Comparison of ENCODE assay signal across 20 mouse cellular contexts in the genomic region with DNA sequence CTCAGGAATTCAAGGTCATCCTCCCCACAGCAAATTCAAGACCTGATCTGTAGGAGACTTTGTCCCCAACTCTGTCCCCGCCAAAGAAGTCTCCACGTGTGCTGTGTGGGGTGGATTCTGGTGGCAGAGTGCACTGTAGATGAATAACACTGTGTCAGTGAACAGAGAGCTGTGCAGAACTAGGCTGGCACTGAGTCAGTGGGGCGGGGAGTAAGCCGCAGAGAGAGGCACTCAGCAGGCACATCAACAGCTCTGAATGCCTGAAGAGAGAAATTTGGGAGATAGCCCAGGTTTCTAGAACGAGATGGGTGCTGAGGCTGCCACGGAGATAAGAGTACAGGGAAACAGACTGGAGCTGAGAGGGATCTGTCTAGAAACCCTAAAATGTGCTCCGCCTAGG. TPM values are rescaled to one million over a fixed set of nuclear protein-coding genes. Genes with fewer than 3 reads are reported as not detected.
DNase-seq lines count a peak whose midpoint lies in the region; ATAC-seq and TF ChIP-seq lines count a peak whose summit lies in the region.
"Had no signal": no experiment of that assay in that cellular context is flagged by ENCODE, and none has a peak within 500 bp of the region (broad histone marks: within the 10 kb centered on the region; RNA-seq: fewer than 3 reads in every experiment).

No protein-coding gene starts in this region.

- WGBS in intestine, postnatal 0 days, result 59% methylated on average over 7 of the region's 7 CpGs

- H3K4me2 ChIP-seq in intestine, postnatal 0 days (replicated peaks; ENCODE audit: low read depth), result no peak overlapping the region

- no peaks in the 10 kb centered on the region for H3K27me3 ChIP-seq in MEL (ENCODE audit: control insufficient read depth in 1 of 2, insufficient read depth in 2 of 2, low read length in 2 of 2)
- no peaks in the 10 kb centered on the region for H3K27me3 ChIP-seq in intestine, postnatal 0 days (replicated peaks; ENCODE audit: control insufficient read depth, insufficient read depth, low read length)
- H3K27me3 ChIP-seq: heart, embryonic 13.5 days had no signal

- peaks cover 18% of the 10 kb centered on the region for H3K79me2 ChIP-seq in MEL (ENCODE audit: control insufficient read depth, insufficient read depth, low read length, poor library complexity)

- no peak overlapping the region for H3K4me3 ChIP-seq in gastrocnemius, adult 2 months
- H3K4me3 ChIP-seq in MEL (ENCODE audit: control insufficient read depth in 1 of 2, insufficient read depth in 1 of 2, low read depth in 2 of 2, low read length in 2 of 2), result peak overlapping the region in 1 of 2 experiments; percentile 0; a peak in 1 of 4 replicates
- H3K4me3 ChIP-seq in brown adipose tissue, adult 24 weeks (ENCODE audit: insufficient read depth, low read depth, low read length), result no peak overlapping the region
- H3K4me3 ChIP-seq in intestine, postnatal 0 days (ENCODE audit: low read depth, low read length), result no peak overlapping the region
- H3K4me3 ChIP-seq: heart, embryonic 13.5 days; midbrain, embryonic 12.5 days had no signal

- intact Hi-C loops in gastrocnemius, adult 2 months (cut with DNase I), result no loop called here

- TF ChIP-seq POLR2A in MEL (IDR thresholded peaks at IDR 0.05; ENCODE audit: control insufficient read depth in 1 of 2, insufficient read depth in 1 of 2, low read depth in 1 of 2, low read length in 2 of 2, poor library complexity in 1 of 2), result no peak

- peak overlapping the region; percentile 97 for H3K27ac ChIP-seq in gastrocnemius, adult 2 months
- 0 out of 2 replicates have a peak overlapping the region, but pooled peaks have one; percentile 2 for H3K27ac ChIP-seq in MEL (ENCODE audit: control insufficient read depth, low read depth, low read length)
- H3K27ac ChIP-seq in brown adipose tissue, adult 24 weeks (replicated peaks; ENCODE audit: low read depth, low read length), result peak overlapping the region; percentile 96
- H3K27ac ChIP-seq in intestine, postnatal 0 days (ENCODE audit: low read depth, low read length), result no peak overlapping the region
- H3K27ac ChIP-seq: midbrain, embryonic 12.5 days; neural tube, embryonic 13.5 days had no signal

- TF ChIP-seq RAD21 in MEL (IDR thresholded peaks at IDR 0.05; ENCODE audit: low read depth, low read length), result no peak

- no peaks in the 10 kb centered on the region for H3K9me3 ChIP-seq in MEL (replicated peaks; ENCODE audit: insufficient read depth, low read length)
- no peaks in the 10 kb centered on the region for H3K9me3 ChIP-seq in intestine, postnatal 0 days (ENCODE audit: control insufficient read depth)
- H3K9me3 ChIP-seq: heart, embryonic 13.5 days; midbrain, embryonic 12.5 days; neural tube, embryonic 13.5 days had no signal

- H3K9ac ChIP-seq in MEL (ENCODE audit: control insufficient read depth, low read depth, low read length, poor library complexity, severe bottlenecking), result no peak overlapping the region; the same call in 1 of the 2 replicates
- H3K9ac ChIP-seq in intestine, postnatal 0 days (ENCODE audit: low read depth, low read length), result no peak overlapping the region
- H3K9ac ChIP-seq: forebrain, postnatal 0 days had no signal

- peaks cover 0 to 5% of the 10 kb centered on the region in 2 experiments; a peak in 2 of 4 replicates for H3K36me3 ChIP-seq in MEL (ENCODE audit: control insufficient read depth in 1 of 2, insufficient read depth in 2 of 2, low read length in 2 of 2)
- H3K36me3 ChIP-seq in intestine, postnatal 0 days (ENCODE audit: control insufficient read depth, insufficient read depth), result peaks cover 21% of the 10 kb centered on the region

- ATAC-seq in intestine, postnatal 0 days, result no peak
- ATAC-seq: CD4-positive, CD25-positive, alpha-beta regulatory T cell, adult 4 months; forebrain, postnatal 0 days; hindbrain, embryonic 16.5 days had no signal

- H3K4me1 ChIP-seq in MEL (ENCODE audit: control insufficient read depth in 1 of 2, insufficient read depth in 2 of 2, low read length in 2 of 2), result peaks cover 0 to 31% of the 10 kb centered on the region in 2 experiments
- no peaks in the 10 kb centered on the region; the same call in 1 of the 2 replicates for H3K4me1 ChIP-seq in brown adipose tissue, adult 24 weeks (ENCODE audit: control insufficient read depth, insufficient read depth, insufficient read length, low read length)
- H3K4me1 ChIP-seq in intestine, postnatal 0 days (replicated peaks; ENCODE audit: control insufficient read depth, insufficient read depth, low read length), result peaks cover 4% of the 10 kb centered on the region; the same call in 1 of the 2 replicates

- TF ChIP-seq CTCF in gastrocnemius, adult 2 months (IDR thresholded peaks at IDR 0.05), result no peak
- no peak for TF ChIP-seq CTCF in MEL (IDR thresholded peaks at IDR 0.05 in 2 of 3, conservative IDR thresholded peaks at IDR 0.05 in 1 of 3; ENCODE audit: control insufficient read depth in 1 of 3, insufficient read depth in 1 of 3, low read depth in 2 of 3, low read length in 3 of 3, poor library complexity in 1 of 3, severe bottlenecking in 1 of 3)
- no peak for TF ChIP-seq CTCF in intestine, postnatal 0 days (IDR thresholded peaks at IDR 0.05; ENCODE audit: low read depth)

- TF ChIP-seq EP300 in MEL (IDR thresholded peaks at IDR 0.05; ENCODE audit: low read depth in 1 of 2, low read length in 2 of 2), result no peak

- DNase-seq in gastrocnemius, adult 2 months, result no peak
- DNase-seq in gastrocnemius, adult 8-10 months (ENCODE audit: low spot score in 2 of 2), result no peak
- peak; percentile 59 to 75 for DNase-seq in layer of hippocampus, adult 18-20 months (ENCODE audit: low spot score in 2 of 2)
- no peak for DNase-seq in layer of hippocampus, postnatal 10 days (ENCODE audit: low spot score in 2 of 2)
- peak; percentile 64 for DNase-seq in MEL (ENCODE audit: low read depth, low spot score)
- no peak for DNase-seq in ovary, postnatal 14 days (ENCODE audit: low spot score)
- DNase-seq: adrenal gland, postnatal 10 days; cerebellum, adult 8-10 months; forebrain, postnatal 0 days; lung, postnatal 14 days had no signal

TF ChIP-seq in MEL, 35 proteins besides CTCF, POLR2A, EP300 and RAD21:
- TF ChIP-seq MXI1 (IDR thresholded peaks at IDR 0.05; ENCODE audit: low read depth, low read length) (peak; percentile 51), ZC3H11A (IDR thresholded peaks at IDR 0.05; ENCODE audit: low read depth, low read length) (no peak)

RNA-seq across cellular contexts. Expression of gene Ccdc85b, which starts 1.3 kb away (rescaled TPM):
- 1 to 10 TPM; 3.9 to 7.2 TPM for total RNA-seq in gastrocnemius, adult 2 months (2021)
- 1 to 10 TPM; 5.5 to 8.1 (median 6.3) TPM for total RNA-seq in gastrocnemius, adult 8-10 months (2022)
- total RNA-seq in layer of hippocampus, adult 18-20 months (2021), result 10 to 100 TPM; 36.5 to 37.0 TPM
- 10 to 100 TPM; 26.4 to 32.9 TPM for total RNA-seq in layer of hippocampus, postnatal 10 days (2021)
- total RNA-seq in MEL (2012; rRNA removed), result 3.6 and 4.1 TPM in 2 replicates
- 1 to 10 TPM in 1 of 2 experiments, not detected in 1; 7.6 TPM for polyA plus RNA-seq in MEL (2012; ENCODE audit: insufficient read depth in 1 of 2, insufficient read length in 2 of 2, low read depth in 1 of 2, low replicate concordance in 2 of 2, missing spikeins in 1 of 2)
- 2.2 and 6.5 TPM in 2 replicates for polyA plus RNA-seq in brown adipose tissue, adult 24 weeks (2012; ENCODE audit: insufficient read depth, insufficient read length, missing spikeins)
- polyA plus RNA-seq in intestine, postnatal 0 days (2015; fragmentation: Nextera tagmentation; extraction: Ambion mirVana), result 7.3 and 7.5 TPM in 2 replicates

RNA-seq across cellular contexts. Expression of gene Fibp, which starts 1.4 kb away (rescaled TPM):
- 10 to 100 TPM; 33.9 to 35.8 TPM for total RNA-seq in gastrocnemius, adult 2 months (2021)
- 10 to 100 TPM; 29.2 to 35.1 (median 32.8) TPM for total RNA-seq in gastrocnemius, adult 8-10 months (2022)
- total RNA-seq in layer of hippocampus, adult 18-20 months (2021), result 10 to 100 TPM; 95.7 to 97.4 TPM
- 100 to 1,000 TPM in 1 of 2 experiments, 10 to 100 TPM in 1; 83.7 to 108 TPM for total RNA-seq in layer of hippocampus, postnatal 10 days (2021)
- 21.9 and 28.3 TPM in 2 replicates for total RNA-seq in MEL (2012; rRNA removed)
- 10 to 100 TPM in 1 of 2 experiments, not detected in 1; 63.5 TPM for polyA plus RNA-seq in MEL (2012; ENCODE audit: insufficient read depth in 1 of 2, insufficient read length in 2 of 2, low read depth in 1 of 2, low replicate concordance in 2 of 2, missing spikeins in 1 of 2)
- polyA plus RNA-seq in brown adipose tissue, adult 24 weeks (2012; ENCODE audit: insufficient read depth, insufficient read length, missing spikeins), result 34.8 and 44.0 TPM in 2 replicates
- 116 and 130 TPM in 2 replicates for polyA plus RNA-seq in intestine, postnatal 0 days (2015; fragmentation: Nextera tagmentation; extraction: Ambion mirVana)

RNA-seq across cellular contexts. Expression of gene Ctsw, which starts 9.3 kb away (rescaled TPM):
- not detected for total RNA-seq in gastrocnemius, adult 2 months (2021)
- total RNA-seq in gastrocnemius, adult 8-10 months (2022), result not detected
- not detected for total RNA-seq in layer of hippocampus, adult 18-20 months (2021)
- 1 to 10 TPM; 2.6 to 2.9 TPM for total RNA-seq in layer of hippocampus, postnatal 10 days (2021)
- 0.15 TPM in 1 of 2 replicates, not detected in the other for total RNA-seq in MEL (2012; rRNA removed)
- under 1 TPM in 1 of 2 experiments, not detected in 1; 0.39 TPM for polyA plus RNA-seq in MEL (2012; ENCODE audit: insufficient read depth in 1 of 2, insufficient read length in 2 of 2, low read depth in 1 of 2, low replicate concordance in 2 of 2, missing spikeins in 1 of 2)
- not detected in 2 replicates for polyA plus RNA-seq in brown adipose tissue, adult 24 weeks (2012; ENCODE audit: insufficient read depth, insufficient read length, missing spikeins)
- 0.85 and 0.92 TPM in 2 replicates for polyA plus RNA-seq in intestine, postnatal 0 days (2015; fragmentation: Nextera tagmentation; extraction: Ambion mirVana)

RNA-seq across cellular contexts. Expression of gene Fosl1, which starts 11.7 kb away (rescaled TPM):
- total RNA-seq in gastrocnemius, adult 2 months (2021), result not detected
- total RNA-seq in gastrocnemius, adult 8-10 months (2022), result not detected
- not detected for total RNA-seq in layer of hippocampus, adult 18-20 months (2021)
- not detected for total RNA-seq in layer of hippocampus, postnatal 10 days (2021)
- total RNA-seq in MEL (2012; rRNA removed), result 1.1 and 2.0 TPM in 2 replicates
- polyA plus RNA-seq in MEL (2012; ENCODE audit: insufficient read depth in 1 of 2, insufficient read length in 2 of 2, low read depth in 1 of 2, low replicate concordance in 2 of 2, missing spikeins in 1 of 2), result 1 to 10 TPM in 1 of 2 experiments, not detected in 1; 3.1 TPM
- polyA plus RNA-seq in brown adipose tissue, adult 24 weeks (2012; ENCODE audit: insufficient read depth, insufficient read length, missing spikeins), result not detected in 2 replicates
- not detected in 2 replicates for polyA plus RNA-seq in intestine, postnatal 0 days (2015; fragmentation: Nextera tagmentation; extraction: Ambion mirVana)
- total RNA-seq: layer of hippocampus, postnatal 14 days; liver, adult 2 months had no signal
- polyA plus RNA-seq: CD4-positive, CD25-positive, alpha-beta regulatory T cell, adult 4 months; forebrain, postnatal 0 days; heart, embryonic 13.5 days; hindbrain, embryonic 16.5 days; liver, adult 2 months; midbrain, embryonic 12.5 days; stomach, embryonic 16.5 days had no signal

RNA-seq across cellular contexts. Expression of gene Efemp2, which starts 14.7 kb away (rescaled TPM):
- 1 to 10 TPM; 3.4 to 6.6 TPM for total RNA-seq in gastrocnemius, adult 2 months (2021)
- 1 to 10 TPM; 3.2 to 6.1 (median 3.8) TPM for total RNA-seq in gastrocnemius, adult 8-10 months (2022)
- total RNA-seq in layer of hippocampus, adult 18-20 months (2021), result 10 to 100 TPM; 11.6 to 13.1 TPM
- 10 to 100 TPM; 18.4 to 19.6 TPM for total RNA-seq in layer of hippocampus, postnatal 10 days (2021)
- total RNA-seq in MEL (2012; rRNA removed), result 7.5 and 10.4 TPM in 2 replicates
- polyA plus RNA-seq in MEL (2012; ENCODE audit: insufficient read depth in 1 of 2, insufficient read length in 2 of 2, low read depth in 1 of 2, low replicate concordance in 2 of 2, missing spikeins in 1 of 2), result 10 to 100 TPM in 1 of 2 experiments, not detected in 1; 17.7 TPM
- 10.1 and 16.1 TPM in 2 replicates for polyA plus RNA-seq in brown adipose tissue, adult 24 weeks (2012; ENCODE audit: insufficient read depth, insufficient read length, missing spikeins)
- 39.4 and 40.7 TPM in 2 replicates for polyA plus RNA-seq in intestine, postnatal 0 days (2015; fragmentation: Nextera tagmentation; extraction: Ambion mirVana)

Comparison
In these comparisons a context has a peak if more than half of its experiments do, and no peak if none do; other contexts are left out.
1. DNase-seq: peak in layer of hippocampus, adult 18-20 months (2 of 2) and MEL (single experiment); none in gastrocnemius, adult 2 months (single experiment), gastrocnemius, adult 8-10 months (0 of 2), layer of hippocampus, postnatal 10 days (0 of 2) and ovary, postnatal 14 days (single experiment).